Mouse (Mus musculus) neural tube, embryonic 11.5 days (tissue): ENCODE measurements around the gene Kpna1. TPM values are rescaled to one million over a fixed set of nuclear protein-coding genes. Genes with fewer than 3 reads are reported as not detected.
"Not testable (repeated sequence)": the region's sequence is repeated elsewhere in the genome, so short reads cannot be mapped to it uniquely, and the experiment has no call there.

Experiments used
- ATAC-seq: fragments of 200-750 bp; cut with Nextera tagmentation; 2 replicates; pipeline ENCODE4 v1.8.0; 2017; ENCODE audit warnings: moderate number of reproducible peaks, mild to moderate bottlenecking, moderate TSS enrichment, moderate library complexity; ENCODE audit not compliant: insufficient read depth, low FRiP score, low TSS enrichment
- DNase-seq: peaks from one replicate; pipeline ENCODE4 v3.0.0-alpha.2; 2015; ENCODE audit warnings: low spot score
- H3K27ac ChIP-seq: fragments of 300-500 bp; sonication (generic); 2 replicates; pipeline ENCODE4 v1.5.1; 2014; ENCODE audit warnings: low read depth, mild to moderate bottlenecking, low read length
- H3K27me3 ChIP-seq: fragments of 300-500 bp; sonication (generic); 2 replicates; pipeline ENCODE4 v1.6.1; 2014; ENCODE audit warnings: mild to moderate bottlenecking, low read length, mixed read lengths; ENCODE audit not compliant: control insufficient read depth, insufficient read depth
- H3K36me3 ChIP-seq: fragments of 300-500 bp; sonication (generic); 2 replicates; pipeline ENCODE4 v1.6.1; 2014; ENCODE audit warnings: mild to moderate bottlenecking, low read length, moderate library complexity, mixed read lengths; ENCODE audit not compliant: control insufficient read depth, insufficient read depth
- H3K4me1 ChIP-seq: fragments of 300-500 bp; sonication (generic); 2 replicates; pipeline ENCODE4 v1.6.1; 2014; ENCODE audit warnings: low read length, mixed read lengths; ENCODE audit not compliant: control insufficient read depth, insufficient read depth
- H3K4me2 ChIP-seq: fragments of 300-500 bp; sonication (generic); 2 replicates; pipeline ENCODE4 v1.6.1; 2014; ENCODE audit warnings: low read depth, mild to moderate bottlenecking, moderate library complexity
- H3K4me3 ChIP-seq: fragments of 300-500 bp; sonication (generic); 2 replicates; pipeline ENCODE4 v1.5.1; 2014; ENCODE audit warnings: low read depth, low read length
- H3K9ac ChIP-seq: fragments of 300-500 bp; sonication (generic); 2 replicates; pipeline ENCODE4 v1.6.1; 2014; ENCODE audit warnings: mild to moderate bottlenecking, low read length
- H3K9me3 ChIP-seq: fragments of 300-500 bp; sonication (generic); 2 replicates; pipeline ENCODE4 v1.6.1; 2016; ENCODE audit warnings: low read length; ENCODE audit not compliant: control insufficient read depth
- WGBS: fragments of 180-500 bp; shearing (Covaris S2); extraction: QIAGEN DNeasy Blood & Tissue Kit; methylation state at CpG from one replicate; pipeline ENCODE4 v1.1.7; 2014; 5-methylcytosine and 5-hydroxymethylcytosine counted together
- polyA plus RNA-seq: library from polyadenylated mRNA; unstranded; fragments of >200 nt; fragmentation: Nextera tagmentation; extraction: Ambion mirVana; gene quantifications from 2 replicates; pipeline ENCODE4 v1.2.1, GENCODE M21; 2014

The Kpna1 gene
- polyA plus RNA-seq, 1 experiment from 2014 or later = 92.5 TPM

DNA sequence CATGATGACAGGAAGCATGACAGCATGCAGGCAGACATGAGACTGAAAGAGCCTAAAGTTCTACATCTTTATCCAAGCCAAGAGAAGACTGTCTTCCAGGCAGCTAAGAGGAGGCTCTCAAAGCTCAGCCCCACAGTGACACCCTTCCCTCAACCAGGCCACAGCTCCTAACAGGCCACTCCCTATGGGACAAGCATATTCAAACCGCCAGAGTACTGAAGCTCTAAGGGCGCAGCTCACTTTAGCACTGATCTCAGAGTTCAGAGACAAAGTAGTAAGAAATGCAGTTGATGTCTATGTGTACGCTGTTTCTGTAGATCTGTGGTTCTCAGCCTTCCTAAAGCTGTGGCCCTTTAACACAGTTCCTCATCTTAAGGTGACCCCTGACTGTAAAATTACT lies 27.3 kb upstream of the Kpna1 start:
- no peaks in the 10 kb centered on the region for H3K9me3 ChIP-seq
- H3K27me3 ChIP-seq = no peaks in the 10 kb centered on the region
- no peaks in the 10 kb centered on the region for H3K4me1 ChIP-seq
- H3K4me2 ChIP-seq = no peak overlapping the region
- no peak overlapping the region for H3K4me3 ChIP-seq
- H3K9ac ChIP-seq = no peak overlapping the region
- WGBS = 88% methylated on average over 3 of the region's 3 CpGs
- DNase-seq = no peak
- no peaks in the 10 kb centered on the region for H3K36me3 ChIP-seq
- no peak overlapping the region for H3K27ac ChIP-seq
- no peak for ATAC-seq

DNA sequence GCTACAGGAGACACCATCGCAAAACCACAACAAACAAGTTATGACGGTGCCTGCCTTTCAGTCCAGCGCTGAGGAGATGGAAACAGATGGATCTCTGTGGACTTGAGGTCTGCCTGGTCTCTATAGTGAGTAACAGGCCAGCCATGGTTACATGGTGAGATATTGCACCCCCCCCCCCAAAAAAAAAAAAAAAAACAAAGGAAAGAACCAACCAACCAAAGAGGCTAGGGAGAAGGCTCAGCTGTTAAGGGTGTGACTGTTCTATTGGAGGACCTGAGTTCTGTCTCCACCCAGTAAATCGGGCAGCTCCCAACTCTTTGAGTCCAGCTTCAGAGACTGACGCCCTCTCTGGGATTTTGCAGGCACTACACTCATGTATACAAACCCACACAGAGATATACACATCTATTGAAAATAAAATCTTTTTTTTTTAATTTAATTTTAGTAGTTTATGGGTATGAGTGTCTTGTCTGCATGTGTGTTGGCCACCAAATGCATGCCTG lies 25.9 kb upstream of the Kpna1 start:
- 88% methylated on average over 5 of the region's 5 CpGs for WGBS
- Histone ChIP-seq H3K4me3 (no peak overlapping the region), H3K9ac (no peak overlapping the region), H3K4me1 (no peaks in the 10 kb centered on the region), H3K27me3 (no peaks in the 10 kb centered on the region), H3K4me2 (no peak overlapping the region), H3K9me3 (no peaks in the 10 kb centered on the region), H3K36me3 (no peaks in the 10 kb centered on the region), H3K27ac (no peak overlapping the region)
- no peak for ATAC-seq
- DNase-seq = no peak

DNA sequence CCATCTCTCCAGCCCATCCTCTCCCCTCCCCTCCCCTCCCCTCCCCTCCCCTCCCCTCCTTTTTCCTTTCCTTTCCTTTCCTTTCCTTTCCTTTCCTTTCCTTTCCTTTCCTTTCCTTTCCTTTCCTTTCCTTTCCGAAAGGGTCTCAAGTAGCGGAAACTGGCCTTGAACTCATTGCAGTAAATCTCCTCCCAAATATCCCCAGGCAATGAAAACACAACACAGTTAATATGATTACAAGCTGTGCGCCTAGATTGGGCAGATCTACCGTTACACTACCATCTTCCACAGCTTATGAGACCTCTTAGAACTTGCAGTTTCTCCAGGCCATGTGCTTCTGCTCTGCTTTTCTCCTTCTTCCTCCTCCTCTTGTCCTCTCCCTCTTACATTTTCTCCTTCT lies 12.6 kb upstream of the Kpna1 start:
- H3K36me3 ChIP-seq = not testable (repeated sequence)

DNA sequence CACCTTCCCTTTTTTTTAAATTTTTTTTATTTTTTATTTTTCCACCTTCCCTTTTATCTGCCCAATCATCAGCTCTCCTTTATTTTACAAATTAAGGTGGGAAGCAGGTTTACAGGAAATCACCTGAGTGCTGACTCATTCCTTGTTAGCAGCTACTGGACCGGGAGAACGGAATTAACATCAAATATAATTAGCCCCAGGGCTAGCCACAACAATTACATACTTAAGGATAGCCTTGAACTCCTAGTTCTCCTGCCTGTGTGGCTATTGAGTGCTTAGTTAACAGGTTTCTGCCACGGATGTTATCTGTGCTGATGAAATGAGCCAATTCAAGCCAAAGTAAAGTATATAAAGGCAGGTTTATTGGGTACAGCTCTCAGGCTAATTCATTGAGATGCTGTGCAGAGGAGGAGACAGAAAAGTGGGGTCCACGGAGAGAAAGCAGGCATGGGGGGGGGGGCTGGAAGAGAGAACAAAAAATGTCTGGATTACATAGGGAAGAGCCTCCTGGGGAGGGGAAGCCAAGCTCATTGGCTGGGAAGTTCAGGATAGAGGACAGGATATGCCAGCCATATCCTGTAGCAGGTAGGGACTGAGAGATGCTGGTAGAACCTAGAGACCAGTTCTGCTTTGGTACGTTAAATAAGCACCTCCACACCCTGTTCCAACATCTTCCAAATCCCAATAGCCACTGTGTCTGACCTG lies 12.0 kb upstream of the Kpna1 start:
- no peak overlapping the region for H3K27ac ChIP-seq
- H3K9ac ChIP-seq = no peak overlapping the region
- no peaks in the 10 kb centered on the region for H3K36me3 ChIP-seq
- WGBS = 64% methylated on average over 5 of the region's 5 CpGs
- ATAC-seq = no peak
- no peaks in the 10 kb centered on the region for H3K9me3 ChIP-seq
- H3K4me3 ChIP-seq = no peak overlapping the region
- DNase-seq = no peak
- no peaks in the 10 kb centered on the region for H3K27me3 ChIP-seq
- no peak overlapping the region for H3K4me2 ChIP-seq
- H3K4me1 ChIP-seq = no peaks in the 10 kb centered on the region

More for the DNA sequence above, 12.6 kb upstream of the Kpna1 start:
- H3K27ac ChIP-seq, H3K4me2 ChIP-seq, H3K4me1 ChIP-seq, DNase-seq, H3K9ac ChIP-seq, ATAC-seq, H3K9me3 ChIP-seq, H3K27me3 ChIP-seq, H3K4me3 ChIP-seq: not testable (repeated sequence)
- WGBS = 64% methylated on average over 2 of the region's 4 CpGs

DNA sequence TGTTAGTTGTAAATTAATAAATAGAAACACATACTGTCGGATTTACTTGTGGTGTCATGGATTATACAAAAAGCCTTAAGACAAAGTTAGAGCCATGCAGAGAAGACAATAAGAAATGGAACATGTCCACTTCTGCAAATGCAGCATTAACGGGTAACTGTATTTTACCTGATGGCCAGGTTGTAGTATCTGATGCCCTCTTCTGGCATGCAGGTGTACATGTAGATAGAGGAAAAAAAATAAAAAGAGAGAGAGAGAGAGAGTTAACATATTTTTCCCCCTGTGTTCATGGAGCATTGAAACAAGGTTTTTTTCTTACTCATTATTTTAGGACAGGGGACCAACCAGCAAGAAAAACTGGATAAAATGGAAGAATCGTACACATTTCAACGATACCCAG lies 11.2 kb upstream of the Kpna1 start:
- 91% methylated on average over 4 of the region's 4 CpGs for WGBS
- Histone ChIP-seq H3K4me1 (no peaks in the 10 kb centered on the region), H3K9ac (no peak overlapping the region), H3K36me3 (no peaks in the 10 kb centered on the region), H3K27ac (no peak overlapping the region), H3K27me3 (no peaks in the 10 kb centered on the region), H3K4me3 (no peak overlapping the region), H3K4me2 (no peak overlapping the region), H3K9me3 (no peaks in the 10 kb centered on the region)
- no peak for DNase-seq
- no peak for ATAC-seq

DNA sequence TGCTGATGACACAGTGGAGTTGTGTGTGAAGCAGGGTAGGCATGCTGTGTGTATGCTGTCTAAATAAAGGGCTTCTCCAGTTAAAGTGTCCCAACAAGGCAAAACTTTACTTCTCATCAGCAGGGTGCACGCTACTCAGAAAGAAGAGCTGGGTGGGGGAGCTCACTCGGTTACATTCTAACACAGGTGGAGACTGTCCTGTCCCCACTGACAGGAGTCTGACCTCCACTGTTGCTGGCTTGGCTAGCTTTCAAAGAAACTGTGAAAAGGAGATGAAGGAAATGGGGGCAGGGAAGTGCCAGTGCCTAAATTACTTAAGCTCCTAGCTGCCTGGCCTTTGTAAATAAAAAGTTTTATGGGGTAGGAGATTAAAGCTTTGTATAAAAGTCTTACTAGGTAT lies 10.4 kb upstream of the Kpna1 start:
- Histone ChIP-seq H3K4me3 (no peak overlapping the region), H3K9me3 (no peaks in the 10 kb centered on the region), H3K9ac (no peak overlapping the region), H3K27ac (no peak overlapping the region), H3K4me2 (no peak overlapping the region), H3K36me3 (no peaks in the 10 kb centered on the region), H3K27me3 (no peaks in the 10 kb centered on the region), H3K4me1 (no peaks in the 10 kb centered on the region)
- DNase-seq (no peak), ATAC-seq (no peak)
- WGBS = 44% methylated on average over 2 of the region's 2 CpGs

DNA sequence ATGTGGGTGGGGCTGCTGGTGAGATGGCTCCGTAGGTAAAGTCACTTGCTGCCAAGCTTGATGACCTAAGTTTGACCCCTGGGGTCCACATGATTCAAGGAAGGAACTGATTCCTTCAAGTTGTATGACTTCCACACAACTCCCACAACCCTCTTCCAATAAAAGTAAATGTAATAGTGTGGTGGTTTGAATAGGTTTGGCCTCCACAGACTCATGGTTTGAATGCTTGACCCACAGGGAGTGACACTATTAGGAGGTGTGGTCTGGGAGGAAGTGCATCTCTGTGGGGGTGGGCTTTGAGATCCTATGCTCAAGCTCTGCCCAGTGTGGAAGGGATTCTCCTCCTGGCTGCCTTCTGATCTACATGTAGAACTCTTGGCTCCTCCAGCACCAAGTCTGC lies 4.5 kb upstream of the Kpna1 start:
- Histone ChIP-seq H3K4me3 (no peak overlapping the region), H3K27me3 (no peaks in the 10 kb centered on the region), H3K9me3 (no peaks in the 10 kb centered on the region), H3K4me1 (no peaks in the 10 kb centered on the region), H3K4me2 (no peak overlapping the region), H3K27ac (no peak overlapping the region), H3K36me3 (no peaks in the 10 kb centered on the region), H3K9ac (no peak overlapping the region)
- DNase-seq (no peak), ATAC-seq (no peak)
- 76% methylated on average over 1 of the region's 1 CpGs for WGBS

DNA sequence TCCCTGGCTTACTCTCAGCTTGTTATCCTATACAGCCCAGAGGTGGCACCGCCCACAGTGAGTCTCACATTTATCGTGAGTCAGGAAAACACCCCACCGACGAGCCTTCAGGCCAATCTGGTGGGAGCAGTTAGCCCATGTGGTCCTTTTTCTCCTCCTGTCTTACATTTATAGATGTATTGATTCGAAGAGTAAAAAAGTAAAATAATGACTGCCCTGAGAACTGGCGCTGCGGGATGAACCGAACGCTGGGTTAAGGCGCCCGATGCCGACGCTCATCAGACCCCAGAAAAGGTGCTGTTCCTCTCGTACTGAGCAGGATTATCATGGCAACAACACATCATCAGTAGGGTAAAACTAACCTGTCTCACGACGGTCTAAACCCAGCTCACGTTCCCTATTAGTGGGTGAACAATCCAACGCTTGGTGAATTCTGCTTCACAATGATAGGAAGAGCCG lies 2.8 kb downstream of the Kpna1 start:
- DNase-seq (peak; percentile 100), ATAC-seq (peak; percentile 88; the same call in 1 of the 2 replicates)
- WGBS = 40% methylated on average over 19 of the region's 19 CpGs
- H3K9me3 ChIP-seq = no peaks in the 10 kb centered on the region
- no peaks in the 10 kb centered on the region for H3K27me3 ChIP-seq
- no peaks in the 10 kb centered on the region for H3K36me3 ChIP-seq
- H3K27ac ChIP-seq = no peak overlapping the region
- no peaks in the 10 kb centered on the region for H3K4me1 ChIP-seq
- H3K9ac ChIP-seq = no peak overlapping the region
- H3K4me2 ChIP-seq = no peak overlapping the region
- H3K4me3 ChIP-seq = no peak overlapping the region

DNA sequence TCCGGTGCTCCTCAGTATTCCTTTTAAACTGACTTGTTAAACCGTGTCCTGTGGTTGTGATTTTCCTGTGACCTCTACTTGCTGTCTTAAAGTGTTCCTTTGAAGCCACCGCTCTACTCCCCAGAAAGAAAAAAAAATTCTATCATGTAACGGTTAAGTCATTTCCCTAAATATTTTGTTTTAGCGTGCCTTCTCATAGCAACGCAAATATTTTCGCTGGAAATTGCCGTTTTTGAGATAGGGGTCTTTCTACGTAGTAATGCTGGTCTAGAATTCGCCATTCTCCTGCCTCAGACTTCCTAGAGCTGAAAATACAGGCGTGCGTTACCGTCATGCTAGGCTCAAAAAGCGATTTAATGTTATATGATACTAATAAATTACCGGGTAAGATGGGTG lies 4.0 kb downstream of the Kpna1 start:
- Histone ChIP-seq H3K4me2 (peak overlapping the region; percentile 47), H3K36me3 (no peaks in the 10 kb centered on the region), H3K9ac (peak overlapping the region; percentile 37), H3K4me3 (peak overlapping the region; percentile 61), H3K4me1 (no peaks in the 10 kb centered on the region), H3K27me3 (no peaks in the 10 kb centered on the region), H3K27ac (no peak overlapping the region), H3K9me3 (no peaks in the 10 kb centered on the region)
- ATAC-seq = no peak
- WGBS = 5% methylated on average over 15 of the region's 15 CpGs
- DNase-seq = no peak
